Mouse (Mus musculus): ENCODE data around the gene Chrna4.

GRCm38 (mm10) chr2:180986449-180986848 is 56.9 kb downstream of the Chrna4 start, which contains the start of gene Col20a1:
- TF ChIP-seq POLR2A (IDR thresholded peaks at IDR 0.05; ENCODE audit: borderline replicate concordance, control insufficient read depth, low read depth, low read length) (no peak), CTCF (IDR thresholded peaks at IDR 0.05; ENCODE audit: control insufficient read depth, insufficient read depth, low read length) (no peak)
